Mouse (Mus musculus) megakaryocyte-erythroid progenitor cell, adult 5-6 weeks (primary cell): ENCODE measurements around the gene Napsa. TPM values are rescaled to one million over a fixed set of nuclear protein-coding genes. Genes with fewer than 3 reads are reported as not detected.

Experiments used
- ATAC-seq: replicated peaks from 2 replicates; pipeline ENCODE4 v1.8.0; 2016; ENCODE audit warnings: mild to moderate bottlenecking, inconsistent platforms; ENCODE audit not compliant: severe bottlenecking, poor library complexity, low FRiP score, low TSS enrichment
- total RNA-seq, 2 experiments: library from RNA; stranded (forward) in 1 of 2; stranded (reverse) in 1 of 2; fragments of 200-1000, 215-1000 nt in 1 of 2; fragments of >200 nt in 1 of 2; fragmentation: Nextera tagmentation in 1 of 2; gene quantifications; 2 replicates each; pipeline ENCODE4 v1.2.3; 2014 to 2017

Gene Napsa
- total RNA-seq, 2 experiments from 2014 or later = 2.0 to 5.3 TPM

DNA sequence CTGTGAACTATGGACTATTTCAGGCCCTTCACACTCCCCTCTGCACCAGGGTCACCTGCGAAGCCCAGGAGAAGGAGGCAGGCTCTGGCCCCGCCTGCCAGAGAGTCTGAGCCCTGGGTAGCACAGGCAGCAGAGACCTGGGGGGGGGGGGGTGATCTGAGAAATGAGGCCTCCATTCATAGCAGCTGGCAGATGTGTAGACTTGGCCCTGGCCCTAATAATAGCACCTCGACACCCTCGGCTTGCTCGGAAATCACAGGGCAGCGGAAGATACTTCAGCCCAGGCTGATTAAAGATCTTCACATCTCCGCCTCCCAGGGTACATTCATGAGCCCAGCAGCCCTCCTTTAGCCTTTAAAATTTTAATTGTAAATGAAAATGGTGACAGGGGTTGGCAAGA is 40.0 kb downstream of the Napsa start:
- no peak for ATAC-seq

- ATAC-seq = 0 out of 2 replicates have a peak, but pooled peaks have one; percentile 18
These were observed 42.0 kb downstream of the Napsa start for GRCm38 (mm10) chr7:44614041-44614688.

DNA sequence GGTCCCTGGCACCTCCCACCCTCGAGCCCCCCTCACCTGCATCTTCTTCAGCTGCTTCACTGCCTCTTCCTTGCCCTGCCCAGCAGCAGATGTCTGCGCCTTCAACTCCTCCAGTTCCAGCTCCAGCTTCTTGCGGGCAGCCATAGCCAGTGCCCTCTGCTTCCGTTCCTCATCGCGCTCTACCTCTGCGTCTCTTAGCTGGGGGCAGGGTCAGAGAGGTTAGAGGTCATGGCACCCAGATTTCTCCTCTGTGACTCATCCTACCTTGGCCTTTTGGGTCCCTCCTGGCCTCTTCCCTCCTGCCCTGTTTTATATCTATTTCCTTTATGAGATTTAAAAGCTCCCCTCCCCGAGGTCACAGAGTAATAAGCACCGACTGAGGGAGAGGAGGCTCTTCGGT is 43.1 kb downstream of the Napsa start:
- ATAC-seq = no peak

DNA sequence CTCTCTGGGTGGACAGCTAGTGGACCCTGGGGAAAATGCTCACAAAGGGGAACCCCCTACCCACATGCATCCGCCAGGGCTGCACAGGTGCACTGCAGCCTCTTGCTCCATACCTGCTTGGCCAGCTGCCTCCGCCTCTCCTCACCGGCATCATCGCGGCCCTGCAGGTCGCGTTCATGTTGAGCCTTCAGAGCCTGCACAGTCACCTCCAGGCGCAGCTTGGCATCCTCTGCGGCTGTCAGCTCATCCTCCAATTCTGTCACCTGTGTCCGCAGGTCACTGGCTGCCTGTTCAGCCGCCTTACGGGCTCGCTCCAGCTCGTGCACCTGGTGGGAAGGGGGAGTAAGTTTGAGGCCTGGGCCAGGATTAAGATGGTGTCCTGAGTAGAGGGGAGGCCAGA is 43.8 kb downstream of the Napsa start:
- ATAC-seq = no peak

DNA sequence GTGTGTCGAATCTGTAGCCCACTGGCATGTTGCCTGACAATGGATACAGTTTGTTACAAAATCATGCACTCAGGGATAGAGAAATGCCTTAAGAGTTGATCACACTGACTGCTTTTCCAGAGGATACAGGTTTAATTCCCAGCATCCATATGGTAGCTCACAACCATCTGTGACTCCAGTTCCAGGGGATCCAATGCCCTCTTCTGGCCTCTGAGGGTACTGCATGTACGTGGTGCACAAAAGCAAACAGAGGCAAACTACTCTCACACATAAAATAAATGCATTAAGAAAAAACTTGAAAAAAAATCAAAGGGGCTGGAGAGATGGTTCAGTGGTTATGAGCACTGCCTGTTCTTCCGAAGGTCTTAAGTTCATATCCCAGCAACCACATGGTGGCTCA is 44.9 kb downstream of the Napsa start:
- no peak for ATAC-seq

DNA sequence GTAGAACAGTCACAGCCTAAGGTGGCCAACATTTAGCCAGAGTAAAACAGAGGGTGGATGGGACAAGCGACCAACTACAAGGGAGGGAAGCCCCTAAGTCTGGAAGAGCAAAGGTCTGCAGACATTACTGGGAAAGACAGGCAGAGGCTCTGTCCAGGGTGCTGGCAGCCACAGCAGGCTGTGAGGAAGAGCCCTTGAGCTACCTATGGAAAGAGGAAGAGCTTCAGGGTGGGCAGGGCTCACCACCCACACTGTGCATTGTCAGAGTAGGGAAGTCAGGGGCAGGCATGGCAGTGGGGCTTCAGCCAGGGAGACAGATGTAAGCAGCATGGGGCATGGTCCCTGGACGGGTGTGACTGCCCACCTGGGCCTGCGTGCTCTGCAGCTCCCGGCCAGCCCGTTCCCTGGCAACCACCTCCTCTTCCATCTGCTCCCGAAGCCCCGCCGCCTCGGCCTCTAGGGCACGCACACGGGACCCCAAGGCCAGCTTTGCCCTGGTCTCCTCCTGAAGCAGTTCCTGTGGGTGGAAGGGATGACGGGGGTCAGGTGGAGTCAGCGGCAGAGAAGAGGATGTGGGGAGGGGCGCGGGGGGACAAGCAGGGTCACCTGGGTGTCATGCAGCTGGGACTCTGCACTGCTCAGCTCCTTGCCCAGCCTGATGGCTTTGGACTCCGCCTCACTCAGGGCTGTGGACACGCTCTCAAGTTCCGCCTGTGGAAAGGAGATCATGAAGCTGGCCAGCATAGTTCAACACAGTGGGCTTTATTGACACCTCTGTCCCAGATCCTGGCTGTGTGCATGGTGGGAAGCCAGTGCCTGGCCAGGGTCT is 51.7 kb downstream of the Napsa start:
- 0 out of 2 replicates have a peak, but pooled peaks have one; percentile 47 for ATAC-seq

GRCm38 (mm10) chr7:44624543-44624826 is 52.3 kb downstream of the Napsa start:
- ATAC-seq = no peak

- ATAC-seq = no peak
These were observed 52.6 kb downstream of the Napsa start for GRCm38 (mm10) chr7:44624828-44625227.

DNA sequence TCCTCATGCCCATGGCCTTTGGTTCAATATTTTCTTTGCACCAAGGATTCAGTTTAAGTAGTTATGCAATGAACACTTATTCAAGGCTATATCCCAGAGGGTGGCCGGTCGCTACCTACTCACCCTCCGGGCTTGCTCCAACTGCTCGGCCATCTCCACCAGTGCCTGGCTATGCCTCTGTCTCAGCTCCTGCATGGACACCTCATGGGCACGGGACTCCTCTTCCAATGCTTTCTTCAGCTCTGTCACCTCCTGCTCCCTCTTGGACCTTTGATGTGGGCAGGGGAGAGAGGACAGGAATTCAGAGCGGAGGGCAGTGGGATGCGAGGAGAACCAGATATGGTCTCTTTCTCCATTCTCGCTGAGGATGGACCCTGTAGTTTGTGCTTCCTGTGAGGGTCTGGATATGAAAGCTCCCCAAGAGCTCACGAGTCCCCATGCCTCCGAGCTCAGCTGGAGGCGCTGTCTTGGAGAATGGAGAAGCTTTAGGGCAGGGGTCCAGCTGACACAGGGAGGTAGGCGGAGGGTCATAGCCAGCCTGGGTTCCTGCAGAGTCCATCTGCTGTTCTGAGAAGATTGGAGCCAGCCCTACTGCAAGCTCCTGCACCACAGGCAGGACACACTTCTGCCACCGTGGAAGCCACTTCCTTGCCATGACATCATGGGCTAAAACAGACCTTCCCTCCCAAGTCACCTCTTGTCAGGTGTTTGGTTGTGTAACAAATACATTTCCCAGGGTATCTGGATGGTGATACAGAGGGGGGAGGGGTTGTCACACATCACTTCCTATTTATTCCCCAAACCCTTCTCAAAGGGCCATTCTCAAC is 53.3 kb downstream of the Napsa start:
- no peak for ATAC-seq

- ATAC-seq = no peak
These were observed 53.8 kb downstream of the Napsa start for GRCm38 (mm10) chr7:44626068-44626385.

DNA sequence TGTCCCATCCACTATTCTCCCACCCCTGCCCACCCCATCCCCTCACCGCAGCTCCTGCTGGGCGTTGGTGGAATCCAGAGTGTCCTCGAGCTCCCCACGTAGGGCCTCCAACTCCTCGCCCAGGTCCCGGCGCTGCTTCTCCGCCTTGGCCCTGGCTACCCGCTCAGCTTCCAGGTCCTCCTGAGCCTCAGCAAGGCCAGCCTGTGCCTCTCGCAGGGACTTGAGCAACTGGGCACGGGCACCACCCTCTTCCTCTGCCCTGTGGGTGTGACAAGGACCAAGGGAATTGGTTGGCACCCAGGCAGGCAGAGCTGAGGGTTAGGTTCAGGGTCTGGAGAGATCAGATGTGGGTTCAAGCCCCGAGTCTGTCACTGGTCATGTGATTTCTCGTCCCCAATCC is 54.8 kb downstream of the Napsa start:
- ATAC-seq = no peak

GRCm38 (mm10) chr7:44628402-44629034 is 56.3 kb downstream of the Napsa start:
- no peak for ATAC-seq

DNA sequence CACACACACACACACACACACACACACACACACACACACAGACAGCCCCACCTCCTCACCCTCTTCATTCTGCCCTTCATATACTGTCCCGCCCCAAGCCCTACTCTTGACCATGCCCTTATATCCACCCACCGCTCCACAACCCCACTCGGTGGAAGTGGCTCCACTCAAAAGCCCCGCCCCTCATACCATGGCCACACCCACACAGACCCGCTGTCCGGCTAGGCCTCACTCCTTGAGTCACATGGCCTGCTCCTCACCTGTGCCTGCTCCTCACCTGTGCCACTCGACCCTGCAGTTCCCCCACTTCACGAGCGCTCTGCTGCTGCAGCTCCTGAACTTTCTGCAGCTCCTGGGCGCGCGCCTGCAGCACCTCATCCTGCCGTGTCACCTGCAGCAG is 58.3 kb downstream of the Napsa start:
- ATAC-seq = no peak

- no peak for ATAC-seq
These were observed 60.5 kb downstream of the Napsa start for GRCm38 (mm10) chr7:44632676-44633075.

GRCm38 (mm10) chr7:44633407-44633806 is 61.2 kb downstream of the Napsa start:
- ATAC-seq = 0 out of 2 replicates have a peak, but pooled peaks have one; percentile 43

Other genes starting within 250 kb of the Napsa start
- not detected in 2 replicates for gene Syt3, start 188.3 kb upstream of the Napsa start, total RNA-seq (2014; fragmentation: Nextera tagmentation)
- 0.61 TPM in 1 of 2 replicates, not detected in the other for gene Syt3, start 188.3 kb upstream of the Napsa start, total RNA-seq (2017)
- not detected in 2 replicates for gene 1700008O03Rik, start 186.6 kb upstream of the Napsa start, total RNA-seq (2014; fragmentation: Nextera tagmentation)
- gene 1700008O03Rik, start 186.6 kb upstream of the Napsa start, total RNA-seq (2017) = 0.65 TPM in 1 of 2 replicates, not detected in the other
- gene Lrrc4b, start 143.4 kb upstream of the Napsa start, total RNA-seq (2014; fragmentation: Nextera tagmentation) = not detected in 2 replicates
- gene Lrrc4b, start 143.4 kb upstream of the Napsa start, total RNA-seq (2017) = not detected in 2 replicates
- not detected in 2 replicates for gene Aspdh, start 107.0 kb upstream of the Napsa start, total RNA-seq (2014; fragmentation: Nextera tagmentation)
- gene Aspdh, start 107.0 kb upstream of the Napsa start, total RNA-seq (2017) = not detected in 2 replicates
- gene Josd2, start 104.4 kb upstream of the Napsa start, total RNA-seq (2014; fragmentation: Nextera tagmentation) = 73.4 and 96.5 TPM in 2 replicates
- 25.0 and 30.6 TPM in 2 replicates for gene Josd2, start 104.4 kb upstream of the Napsa start, total RNA-seq (2017)
- 62.8 and 83.9 TPM in 2 replicates for gene Emc10, start 75.9 kb upstream of the Napsa start, total RNA-seq (2014; fragmentation: Nextera tagmentation)
- gene Emc10, start 75.9 kb upstream of the Napsa start, total RNA-seq (2017) = 30.1 and 31.1 TPM in 2 replicates
- not detected in 2 replicates for gene Fam71e1, start 75.8 kb upstream of the Napsa start, total RNA-seq (2014; fragmentation: Nextera tagmentation)
- 0.75 TPM in 1 of 2 replicates, not detected in the other for gene Fam71e1, start 75.8 kb upstream of the Napsa start, total RNA-seq (2017)
- gene Mybpc2, start 47.7 kb upstream of the Napsa start, total RNA-seq (2014; fragmentation: Nextera tagmentation) = 0.48 TPM in 1 of 2 replicates, not detected in the other
- gene Mybpc2, start 47.7 kb upstream of the Napsa start, total RNA-seq (2017) = not detected in 2 replicates
- gene Spib, start 40.3 kb upstream of the Napsa start, total RNA-seq (2014; fragmentation: Nextera tagmentation) = 0.67 and 4.7 TPM in 2 replicates
- gene Spib, start 40.3 kb upstream of the Napsa start, total RNA-seq (2017) = not detected in 2 replicates
- gene Pold1, start 23.5 kb upstream of the Napsa start, total RNA-seq (2014; fragmentation: Nextera tagmentation) = 194 and 214 TPM in 2 replicates
- 61.0 and 90.8 TPM in 2 replicates for gene Pold1, start 23.5 kb upstream of the Napsa start, total RNA-seq (2017)
- gene Nr1h2, start 18.4 kb upstream of the Napsa start, total RNA-seq (2014; fragmentation: Nextera tagmentation) = 68.7 and 69.2 TPM in 2 replicates
- gene Nr1h2, start 18.4 kb upstream of the Napsa start, total RNA-seq (2017) = 28.8 and 59.9 TPM in 2 replicates
- gene Kcnc3, start 18.3 kb downstream of the Napsa start, total RNA-seq (2014; fragmentation: Nextera tagmentation) = 1.9 and 7.9 TPM in 2 replicates
- 0.11 TPM in 1 of 2 replicates, not detected in the other for gene Kcnc3, start 18.3 kb downstream of the Napsa start, total RNA-seq (2017)
- not detected in 2 replicates for gene Myh14, start 98.5 kb downstream of the Napsa start, total RNA-seq (2014; fragmentation: Nextera tagmentation)
- gene Myh14, start 98.5 kb downstream of the Napsa start, total RNA-seq (2017) = not detected in 2 replicates
- not detected in 2 replicates for gene Izumo2, start 136.4 kb downstream of the Napsa start, total RNA-seq (2014; fragmentation: Nextera tagmentation)
- not detected in 2 replicates for gene Izumo2, start 136.4 kb downstream of the Napsa start, total RNA-seq (2017)
- 34.2 and 43.8 TPM in 2 replicates for gene Vrk3, start 176.0 kb downstream of the Napsa start, total RNA-seq (2014; fragmentation: Nextera tagmentation)
- gene Vrk3, start 176.0 kb downstream of the Napsa start, total RNA-seq (2017) = 51.5 and 81.2 TPM in 2 replicates
- 0.22 and 2.0 TPM in 2 replicates for gene Zfp473, start 178.7 kb downstream of the Napsa start, total RNA-seq (2014; fragmentation: Nextera tagmentation)
- 6.5 TPM in 1 of 2 replicates, not detected in the other for gene Zfp473, start 178.7 kb downstream of the Napsa start, total RNA-seq (2017)
- gene Nup62, start 243.7 kb downstream of the Napsa start, total RNA-seq (2014; fragmentation: Nextera tagmentation) = 103 and 109 TPM in 2 replicates
- gene Nup62, start 243.7 kb downstream of the Napsa start, total RNA-seq (2017) = 167 and 183 TPM in 2 replicates
- gene Il4i1, start 244.0 kb downstream of the Napsa start, total RNA-seq (2014; fragmentation: Nextera tagmentation) = 2.5 and 6.5 TPM in 2 replicates
- gene Il4i1, start 244.0 kb downstream of the Napsa start, total RNA-seq (2017) = 0.76 and 1.7 TPM in 2 replicates
- 3.5 and 6.8 TPM in 2 replicates for gene Atf5, start 244.3 kb downstream of the Napsa start, total RNA-seq (2014; fragmentation: Nextera tagmentation)
- 1.3 and 2.8 TPM in 2 replicates for gene Atf5, start 244.3 kb downstream of the Napsa start, total RNA-seq (2017)